Mouse (Mus musculus) limb, embryonic 11.5 days (tissue): Measurements from ENCODE around the gene Ctcfl. TPM values are rescaled to one million over a fixed set of nuclear protein-coding genes. Genes with fewer than 3 reads are reported as not detected.

Experiments
- ATAC-seq: fragments of 200-750 bp; cut with Nextera tagmentation; 2 replicates; pipeline ENCODE4 v1.8.0; 2017; ENCODE audit warnings: low read depth; ENCODE audit not compliant: insufficient number of reproducible peaks, low FRiP score, low TSS enrichment
- DNase-seq: peaks from one replicate; pipeline ENCODE4 v3.0.0-alpha.2; 2015; ENCODE audit warnings: low spot score
- H3K27ac ChIP-seq: fragments of 300-500 bp; sonication (generic); replicated peaks from 2 replicates; pipeline ENCODE4 v1.5.1; 2014; ENCODE audit warnings: low read depth, mild to moderate bottlenecking, low read length
- H3K27me3 ChIP-seq: fragments of 300-500 bp; sonication (generic); 2 replicates; pipeline ENCODE4 v1.6.1; 2014; ENCODE audit warnings: mild to moderate bottlenecking, low read length, mixed read lengths; ENCODE audit not compliant: control insufficient read depth, insufficient read depth
- H3K36me3 ChIP-seq: fragments of 300-500 bp; sonication (generic); 2 replicates; pipeline ENCODE4 v1.6.1; 2014; ENCODE audit warnings: mild to moderate bottlenecking, low read length, moderate library complexity, mixed read lengths; ENCODE audit not compliant: control insufficient read depth, insufficient read depth
- H3K4me1 ChIP-seq: fragments of 300-500 bp; sonication (generic); 2 replicates; pipeline ENCODE4 v1.6.1; 2014; ENCODE audit warnings: low read length, mixed read lengths; ENCODE audit not compliant: control insufficient read depth, insufficient read depth
- H3K4me2 ChIP-seq: fragments of 300-500 bp; sonication (generic); 2 replicates; pipeline ENCODE4 v1.6.1; 2014; ENCODE audit warnings: low read depth, mild to moderate bottlenecking, moderate library complexity; ENCODE audit not compliant: severe bottlenecking
- H3K4me3 ChIP-seq: fragments of 300-500 bp; sonication (generic); 2 replicates; pipeline ENCODE4 v1.5.1; 2014; ENCODE audit warnings: low read depth, low read length
- H3K9ac ChIP-seq: fragments of 300-500 bp; sonication (generic); 2 replicates; pipeline ENCODE4 v1.6.1; 2014; ENCODE audit warnings: mild to moderate bottlenecking, low read length
- H3K9me3 ChIP-seq: fragments of 300-500 bp; sonication (generic); 2 replicates; pipeline ENCODE4 v1.6.1; 2016; ENCODE audit warnings: low read length; ENCODE audit not compliant: control insufficient read depth
- WGBS: fragments of 180-500 bp; shearing (Covaris S2); extraction: QIAGEN DNeasy Blood & Tissue Kit; methylation state at CpG from one replicate; pipeline ENCODE4 v1.1.7; 2014; 5-methylcytosine and 5-hydroxymethylcytosine counted together
- polyA plus RNA-seq: library from polyadenylated mRNA; unstranded; fragments of >200 nt; fragmentation: Nextera tagmentation; extraction: Ambion mirVana; gene quantifications from 2 replicates; pipeline ENCODE4 v1.2.1, GENCODE M21; 2014

The Ctcfl gene
- polyA plus RNA-seq, 1 experiment from 2014 or later = 0.11 TPM

DNA sequence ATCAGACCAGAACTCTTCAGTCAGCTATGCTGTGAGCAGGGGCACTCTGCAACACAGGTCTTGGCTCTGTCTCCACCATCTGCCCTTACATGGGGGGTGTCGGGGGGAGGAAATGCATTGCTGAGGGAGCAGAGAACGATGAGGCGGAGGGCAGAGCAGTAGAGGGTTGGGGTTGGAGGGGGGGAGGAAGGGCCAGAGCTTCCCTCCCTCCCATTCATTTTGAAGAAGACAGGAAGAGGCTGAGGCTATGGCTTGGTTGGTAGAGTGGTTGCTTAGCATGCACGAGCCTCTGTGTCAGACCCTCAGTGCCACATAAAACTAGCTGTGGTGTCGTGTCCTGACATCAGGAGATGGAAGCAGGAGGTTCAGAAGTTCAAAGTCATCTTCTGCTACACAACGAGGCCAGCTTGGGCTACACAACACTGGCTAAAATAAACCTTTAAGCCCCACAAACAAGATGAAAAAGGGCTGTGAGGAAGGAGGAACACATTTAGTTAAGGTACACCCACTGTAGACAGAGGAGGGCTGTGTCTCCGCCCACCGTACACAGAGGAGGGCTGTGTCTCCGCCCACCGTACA, 62.9 kb downstream of the Ctcfl start:
- no peak overlapping the region for H3K4me2 ChIP-seq
- WGBS = 77% methylated on average over 10 of the region's 10 CpGs
- no peaks in the 10 kb centered on the region for H3K36me3 ChIP-seq
- no peaks in the 10 kb centered on the region for H3K27me3 ChIP-seq
- H3K9ac ChIP-seq = no peak overlapping the region
- H3K27ac ChIP-seq = no peak overlapping the region
- no peak for DNase-seq
- H3K9me3 ChIP-seq = no peaks in the 10 kb centered on the region
- no peak overlapping the region for H3K4me3 ChIP-seq
- H3K4me1 ChIP-seq = 0 out of 2 replicates have a peak, but pooled peaks cover 5% of the 10 kb centered on the region
- ATAC-seq = no peak

DNA sequence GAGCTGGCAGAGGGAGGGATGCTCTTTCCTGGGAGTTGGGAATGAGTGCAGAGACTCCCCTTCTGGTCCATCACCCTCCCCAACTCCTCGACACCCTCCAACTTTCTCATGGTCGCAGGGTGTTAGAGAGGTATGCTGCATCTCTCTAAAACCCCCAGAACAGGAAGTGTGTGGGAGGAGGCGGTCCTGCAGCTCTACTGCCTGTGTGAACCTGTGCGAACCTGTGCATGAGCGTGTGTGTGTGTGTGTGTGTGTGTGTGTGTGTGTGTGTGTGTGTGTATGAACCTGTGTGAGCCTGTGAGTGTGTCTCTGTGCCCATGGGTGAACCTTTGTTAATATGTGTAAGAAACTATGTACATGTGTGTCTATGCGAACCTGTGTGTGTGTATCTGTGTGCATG, 65.5 kb downstream of the Ctcfl start:
- H3K27me3 ChIP-seq = no peaks in the 10 kb centered on the region
- no peaks in the 10 kb centered on the region for H3K36me3 ChIP-seq
- H3K9ac ChIP-seq = no peak overlapping the region
- WGBS = 74% methylated on average over 6 of the region's 6 CpGs
- H3K27ac ChIP-seq = no peak overlapping the region
- DNase-seq (no peak), ATAC-seq (no peak)
- H3K4me2 ChIP-seq = no peak overlapping the region
- H3K4me3 ChIP-seq = no peak overlapping the region
- H3K4me1 ChIP-seq = peaks cover 6% of the 10 kb centered on the region; the same call in 1 of the 2 replicates
- no peaks in the 10 kb centered on the region for H3K9me3 ChIP-seq

DNA sequence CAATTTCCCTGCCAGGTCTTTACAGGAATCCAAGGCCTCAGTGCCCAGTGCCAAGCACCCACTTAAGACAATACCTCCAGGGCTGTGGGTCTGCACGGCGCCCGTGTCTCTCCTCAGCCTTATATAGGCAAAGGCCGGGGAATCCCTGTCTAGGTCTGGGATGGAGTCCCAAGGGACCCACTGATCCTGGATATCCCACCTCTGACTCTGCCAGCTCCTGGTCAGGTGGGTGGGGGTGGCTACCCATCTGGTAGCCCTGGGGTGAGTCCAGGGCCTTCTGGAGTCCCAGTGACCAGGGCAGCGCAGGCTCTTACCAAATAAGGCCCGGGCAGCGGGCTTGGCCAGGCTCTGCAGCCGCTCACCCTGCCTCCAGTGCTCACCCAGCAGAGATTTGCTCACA, 66.4 kb downstream of the Ctcfl start:
- ATAC-seq (no peak), DNase-seq (no peak)
- WGBS = 95% methylated on average over 8 of the region's 8 CpGs
- no peaks in the 10 kb centered on the region for H3K36me3 ChIP-seq
- no peaks in the 10 kb centered on the region for H3K9me3 ChIP-seq
- H3K27ac ChIP-seq = no peak overlapping the region
- H3K4me1 ChIP-seq = peaks cover 6% of the 10 kb centered on the region; the same call in 1 of the 2 replicates
- no peak overlapping the region for H3K9ac ChIP-seq
- H3K4me3 ChIP-seq = no peak overlapping the region
- H3K4me2 ChIP-seq = no peak overlapping the region
- no peaks in the 10 kb centered on the region for H3K27me3 ChIP-seq

DNA sequence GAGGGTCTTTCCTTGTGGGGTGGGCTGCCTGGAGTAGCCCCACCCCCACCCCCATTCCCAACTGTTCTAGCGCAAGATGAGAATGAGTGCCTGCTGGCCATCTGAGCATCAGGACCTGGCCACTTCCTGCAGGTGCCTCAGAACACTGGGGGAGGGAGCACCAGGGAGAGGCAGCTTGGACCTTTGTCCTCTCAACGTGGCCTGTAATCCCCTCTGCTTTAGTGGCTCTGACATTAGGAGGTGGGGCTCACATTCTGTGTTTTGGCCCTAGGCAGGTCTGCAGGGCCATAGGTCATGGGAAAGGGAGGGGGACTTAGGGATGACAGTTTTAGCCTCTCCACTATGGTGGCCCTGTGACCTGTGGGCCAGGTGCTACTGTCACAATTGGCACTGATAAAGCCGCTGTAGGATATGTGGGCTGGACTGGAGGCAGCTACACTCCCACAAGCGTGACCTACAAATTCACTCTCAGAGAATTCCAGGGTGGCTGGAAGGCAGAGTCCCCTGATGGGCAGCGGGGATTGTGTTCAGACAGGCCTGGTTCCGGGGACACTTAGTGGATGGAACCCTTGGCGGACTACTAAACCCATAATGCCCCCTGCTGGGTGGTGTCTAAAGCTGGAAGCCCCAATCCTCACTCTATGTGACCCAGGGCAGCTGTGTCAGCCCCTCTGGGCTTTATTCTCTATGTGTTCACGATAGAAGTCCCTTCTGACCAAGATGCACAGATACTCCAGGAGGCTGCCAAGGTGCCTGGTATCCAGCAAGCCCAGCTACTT, 68.5 kb downstream of the Ctcfl start:
- 44% methylated on average over 8 of the region's 8 CpGs for WGBS
- Histone ChIP-seq H3K36me3 (no peaks in the 10 kb centered on the region), H3K4me2 (no peak overlapping the region), H3K9me3 (no peaks in the 10 kb centered on the region), H3K27me3 (no peaks in the 10 kb centered on the region), H3K4me1 (peaks cover 6% of the 10 kb centered on the region; the same call in 1 of the 2 replicates), H3K9ac (no peak overlapping the region), H3K4me3 (no peak overlapping the region), H3K27ac (no peak overlapping the region)
- ATAC-seq (no peak), DNase-seq (no peak)

DNA sequence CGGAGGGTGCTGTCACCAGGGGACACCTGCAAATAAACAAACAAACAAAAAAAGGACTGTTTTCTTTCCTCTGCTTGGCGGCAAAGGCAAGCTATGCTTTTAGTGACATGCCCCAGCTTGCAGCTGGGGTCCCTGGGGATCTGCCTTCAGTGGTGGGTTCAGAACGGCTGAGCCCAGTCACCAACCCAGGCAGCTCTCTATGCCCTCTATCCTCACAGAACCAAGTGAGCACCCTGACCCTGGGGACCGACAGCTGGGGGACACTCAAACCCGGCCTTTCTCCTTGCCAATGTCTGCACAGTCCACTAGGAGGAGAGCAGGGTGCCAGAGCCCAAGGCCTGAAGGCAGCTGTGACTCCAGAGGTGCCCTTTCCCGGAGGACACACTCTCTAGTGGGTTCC, 69.5 kb downstream of the Ctcfl start:
- H3K9ac ChIP-seq = no peak overlapping the region
- H3K36me3 ChIP-seq = no peaks in the 10 kb centered on the region
- H3K27me3 ChIP-seq = no peaks in the 10 kb centered on the region
- no peak for ATAC-seq
- H3K9me3 ChIP-seq = no peaks in the 10 kb centered on the region
- WGBS = 56% methylated on average over 6 of the region's 6 CpGs
- DNase-seq = no peak
- H3K4me1 ChIP-seq = peaks cover 6% of the 10 kb centered on the region; the same call in 1 of the 2 replicates
- no peak overlapping the region for H3K4me3 ChIP-seq
- no peak overlapping the region for H3K27ac ChIP-seq
- H3K4me2 ChIP-seq = no peak overlapping the region

DNA sequence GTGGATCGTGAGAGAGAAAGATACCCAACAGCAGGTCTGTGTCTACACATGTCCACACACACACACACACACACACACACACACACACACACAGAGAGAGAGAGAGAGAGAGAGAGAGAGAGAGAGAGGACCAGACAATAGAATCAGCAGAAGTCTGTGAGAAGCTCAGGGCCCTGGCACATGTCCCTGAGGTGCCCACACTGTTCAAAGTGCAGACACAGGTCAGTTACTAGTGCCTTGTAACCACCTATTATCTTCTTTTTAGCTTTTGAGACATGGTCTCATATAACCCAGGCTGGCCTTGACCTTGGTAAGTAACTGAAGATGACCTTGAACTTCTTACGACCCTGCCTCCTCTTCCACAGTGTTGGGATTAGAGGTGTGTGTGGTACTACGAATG, 70.1 kb downstream of the Ctcfl start:
- no peak overlapping the region for H3K4me2 ChIP-seq
- no peak overlapping the region for H3K9ac ChIP-seq
- H3K36me3 ChIP-seq = no peaks in the 10 kb centered on the region
- H3K4me3 ChIP-seq = no peak overlapping the region
- H3K9me3 ChIP-seq = no peaks in the 10 kb centered on the region
- H3K27ac ChIP-seq = no peak overlapping the region
- 88% methylated on average over 3 of the region's 3 CpGs for WGBS
- no peak for DNase-seq
- H3K4me1 ChIP-seq = peaks cover 6% of the 10 kb centered on the region; the same call in 1 of the 2 replicates
- H3K27me3 ChIP-seq = no peaks in the 10 kb centered on the region
- ATAC-seq = no peak

DNA sequence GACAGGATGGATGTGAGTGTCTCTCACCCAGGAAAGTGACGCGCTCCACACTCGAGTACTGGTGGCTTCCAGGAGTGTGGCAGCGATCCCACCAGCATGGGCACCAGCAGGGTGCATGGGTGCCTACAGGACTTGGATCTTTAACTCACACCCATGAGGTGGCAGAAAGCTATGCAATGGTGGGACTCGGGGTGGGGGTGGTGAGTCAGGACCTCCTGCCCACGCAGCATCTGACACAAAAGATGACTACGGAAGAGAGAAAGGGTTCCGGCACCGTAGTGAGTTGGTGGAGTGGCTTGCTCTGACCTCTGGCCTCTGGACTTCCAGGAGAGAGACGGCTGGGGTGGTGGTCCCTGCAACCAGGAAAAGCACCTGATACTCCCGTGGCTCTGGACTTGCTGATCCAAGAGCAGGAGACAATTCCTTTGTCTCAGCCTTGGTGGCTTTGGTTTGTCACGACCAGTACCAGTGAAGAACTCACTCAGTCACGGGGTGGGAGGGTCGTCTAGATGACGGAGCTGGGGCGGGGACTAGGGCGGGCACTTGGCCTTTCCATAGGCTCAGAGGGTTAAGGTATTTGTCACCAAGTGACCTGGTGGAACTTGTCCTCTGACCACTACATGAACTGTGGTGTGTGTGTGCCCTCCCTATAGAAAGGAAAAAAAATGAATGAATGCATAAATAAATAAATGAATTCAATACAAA, 71.1 kb downstream of the Ctcfl start:
- H3K4me1 ChIP-seq = peaks cover 6% of the 10 kb centered on the region; the same call in 1 of the 2 replicates
- WGBS = 67% methylated on average over 17 of the region's 17 CpGs

DNA sequence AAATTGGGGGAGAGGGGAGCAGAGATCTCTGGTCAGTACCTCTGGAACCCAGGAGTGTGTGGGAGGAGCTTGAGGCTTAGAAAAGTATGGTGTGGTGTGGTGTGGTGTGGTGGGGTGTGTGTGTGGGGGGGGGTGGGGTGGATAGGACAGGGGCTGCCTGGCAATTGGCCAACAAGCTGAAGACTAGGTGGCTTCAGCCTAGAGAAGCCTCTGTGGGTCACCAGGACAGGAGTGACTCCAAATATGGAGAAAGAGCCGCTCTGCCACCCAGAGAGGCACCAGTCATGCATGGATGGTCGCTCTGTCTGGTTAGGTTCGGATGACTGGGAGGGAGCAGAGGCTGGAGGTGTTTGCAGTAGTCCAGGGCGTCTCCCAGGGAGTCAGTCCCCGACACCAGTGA, 71.9 kb downstream of the Ctcfl start:
- no peaks in the 10 kb centered on the region for H3K9me3 ChIP-seq
- ATAC-seq (no peak), DNase-seq (no peak)
- no peak overlapping the region for H3K9ac ChIP-seq
- H3K4me2 ChIP-seq = no peak overlapping the region
- peaks cover 6% of the 10 kb centered on the region; the same call in 1 of the 2 replicates for H3K4me1 ChIP-seq
- no peak overlapping the region for H3K27ac ChIP-seq
- H3K36me3 ChIP-seq = no peaks in the 10 kb centered on the region
- 72% methylated on average over 5 of the region's 5 CpGs for WGBS
- no peak overlapping the region for H3K4me3 ChIP-seq
- no peaks in the 10 kb centered on the region for H3K27me3 ChIP-seq

More for the DNA sequence above, 71.1 kb downstream of the Ctcfl start:
- no peak overlapping the region for H3K4me3 ChIP-seq
- no peak overlapping the region for H3K9ac ChIP-seq
- ATAC-seq (no peak), DNase-seq (no peak)
- H3K36me3 ChIP-seq = no peaks in the 10 kb centered on the region
- H3K27ac ChIP-seq = no peak overlapping the region
- H3K9me3 ChIP-seq = no peaks in the 10 kb centered on the region
- no peak overlapping the region for H3K4me2 ChIP-seq
- no peaks in the 10 kb centered on the region for H3K27me3 ChIP-seq
